ENCODE assay signal across 8 mouse cellular contexts in genomic region chr5:100079931-100080275, GRCm38 (mm10). TPM values are rescaled to one million over a fixed set of nuclear protein-coding genes. Genes with fewer than 3 reads are reported as not detected.
A peak's percentile ranks its signal among the peaks of the same experiment; 100 is the strongest.
DNase-seq lines count a peak whose midpoint lies in the region; ATAC-seq and TF ChIP-seq lines count a peak whose summit lies in the region.

No protein-coding gene starts in this region.

- H3K36me3 ChIP-seq in kidney, postnatal 0 days (ENCODE audit: insufficient read depth, low read length), result no peaks in the 10 kb centered on the region
- no peaks in the 10 kb centered on the region for H3K36me3 ChIP-seq in embryonic facial prominence, embryonic 15.5 days
- no peaks in the 10 kb centered on the region for H3K36me3 ChIP-seq in intestine, embryonic 16.5 days (ENCODE audit: control insufficient read depth, insufficient read depth, low read length)
- 0 out of 2 replicates have a peak, but pooled peaks cover 3% of the 10 kb centered on the region for H3K36me3 ChIP-seq in neural tube, embryonic 15.5 days

- H3K27me3 ChIP-seq in kidney, postnatal 0 days (ENCODE audit: insufficient read depth, low read length), result no peaks in the 10 kb centered on the region
- H3K27me3 ChIP-seq in embryonic facial prominence, embryonic 15.5 days, result no peaks in the 10 kb centered on the region; the same call in 1 of the 2 replicates
- H3K27me3 ChIP-seq in intestine, embryonic 16.5 days (replicated peaks; ENCODE audit: control insufficient read depth, insufficient read depth, low read length), result no peaks in the 10 kb centered on the region
- no peaks in the 10 kb centered on the region for H3K27me3 ChIP-seq in neural tube, embryonic 15.5 days (replicated peaks)

- H3K9me3 ChIP-seq in kidney, postnatal 0 days (replicated peaks; ENCODE audit: low read length), result no peaks in the 10 kb centered on the region
- H3K9me3 ChIP-seq in embryonic facial prominence, embryonic 15.5 days (replicated peaks), result no peaks in the 10 kb centered on the region
- no peaks in the 10 kb centered on the region for H3K9me3 ChIP-seq in intestine, embryonic 16.5 days (ENCODE audit: control insufficient read depth, low read length)
- H3K9me3 ChIP-seq in neural tube, embryonic 15.5 days (replicated peaks), result no peaks in the 10 kb centered on the region

- H3K4me1 ChIP-seq in kidney, postnatal 0 days (replicated peaks; ENCODE audit: insufficient read depth, low read length), result no peaks in the 10 kb centered on the region
- peaks cover 29% of the 10 kb centered on the region for H3K4me1 ChIP-seq in embryonic facial prominence, embryonic 15.5 days
- H3K4me1 ChIP-seq in intestine, embryonic 16.5 days (ENCODE audit: control insufficient read depth, insufficient read depth, low read length), result peaks cover 1% of the 10 kb centered on the region; the same call in 1 of the 2 replicates
- peaks cover 25% of the 10 kb centered on the region for H3K4me1 ChIP-seq in neural tube, embryonic 15.5 days

- H3K27ac ChIP-seq in kidney, postnatal 0 days, result no peak overlapping the region
- no peak overlapping the region for H3K27ac ChIP-seq in embryonic facial prominence, embryonic 15.5 days (replicated peaks)
- no peak overlapping the region for H3K27ac ChIP-seq in intestine, embryonic 16.5 days (ENCODE audit: low read length)
- no peak overlapping the region for H3K27ac ChIP-seq in neural tube, embryonic 15.5 days (replicated peaks)

- no peak overlapping the region for H3K4me3 ChIP-seq in kidney, postnatal 0 days (replicated peaks; ENCODE audit: low read depth, low read length)
- peak overlapping the region; percentile 38; the same call in 1 of the 2 replicates for H3K4me3 ChIP-seq in embryonic facial prominence, embryonic 15.5 days (replicated peaks)
- no peak overlapping the region for H3K4me3 ChIP-seq in intestine, embryonic 16.5 days (ENCODE audit: low read length)
- no peak overlapping the region for H3K4me3 ChIP-seq in neural tube, embryonic 15.5 days (replicated peaks)

- H3K4me2 ChIP-seq in kidney, postnatal 0 days (ENCODE audit: low read length), result peak overlapping the region; percentile 30
- H3K4me2 ChIP-seq in embryonic facial prominence, embryonic 15.5 days (replicated peaks), result peak overlapping the region; percentile 55; the same call in 1 of the 2 replicates
- peak overlapping the region; percentile 52 for H3K4me2 ChIP-seq in intestine, embryonic 16.5 days (ENCODE audit: low read depth, low read length)
- H3K4me2 ChIP-seq in neural tube, embryonic 15.5 days, result peak overlapping the region; percentile 46; the same call in 1 of the 2 replicates

- 59% methylated on average over 8 of the region's 8 CpGs for WGBS in kidney, postnatal 0 days
- 79% methylated on average over 8 of the region's 8 CpGs for WGBS in embryonic facial prominence, embryonic 15.5 days
- WGBS in intestine, embryonic 16.5 days, result 74% methylated on average over 8 of the region's 8 CpGs
- 63% methylated on average over 8 of the region's 8 CpGs for WGBS in neural tube, embryonic 15.5 days

- no peak overlapping the region for H3K9ac ChIP-seq in kidney, postnatal 0 days (ENCODE audit: low read depth, low read length)
- H3K9ac ChIP-seq in embryonic facial prominence, embryonic 15.5 days, result no peak overlapping the region
- no peak overlapping the region for H3K9ac ChIP-seq in intestine, embryonic 16.5 days (ENCODE audit: low read depth, low read length)
- H3K9ac ChIP-seq in neural tube, embryonic 15.5 days (replicated peaks), result no peak overlapping the region

- no peak for TF ChIP-seq CTCF in kidney, postnatal 0 days (IDR thresholded peaks at IDR 0.05; ENCODE audit: low read depth)

- no peak for DNase-seq in kidney, postnatal 0 days (ENCODE audit: low spot score)
- no peak for DNase-seq in kidney, adult 9 months
- no peak for DNase-seq in left cerebral cortex, postnatal 10 days (ENCODE audit: extremely low spot score in 1 of 2, low spot score in 2 of 2)
- no peak for DNase-seq in spleen, postnatal 10 days (ENCODE audit: low spot score in 2 of 2)
- no peak for DNase-seq in spleen, adult 18-20 months

- intact Hi-C loops in left cerebral cortex, postnatal 10 days (cut with DNase I), result loop anchor here (5.0 kb wide), 1 partner anchor 77 kb away; the partner anchor contains the start of gene Tmem150c

- no peak for ATAC-seq in kidney, postnatal 0 days (replicated peaks; ENCODE audit: low FRiP score, low read depth)
- ATAC-seq in embryonic facial prominence, embryonic 15.5 days (ENCODE audit: insufficient number of reproducible peaks, low FRiP score, low TSS enrichment, low read depth), result peak; percentile 13; the same call in 1 of the 2 replicates
- 0 out of 2 replicates have a peak, but pooled peaks have one; percentile 16 for ATAC-seq in intestine, embryonic 16.5 days
- 0 out of 2 replicates have a peak, but pooled peaks have one; percentile 12 for ATAC-seq in neural tube, embryonic 15.5 days (ENCODE audit: low FRiP score)

RNA-seq across cellular contexts. Expression of gene Enoph1, which starts 40.1 kb away (rescaled TPM):
- 31.5 and 36.1 TPM in 2 replicates for polyA plus RNA-seq in kidney, postnatal 0 days (2015; fragmentation: Nextera tagmentation; extraction: Ambion mirVana)
- polyA plus RNA-seq in embryonic facial prominence, embryonic 15.5 days (2015; fragmentation: Nextera tagmentation; extraction: Ambion mirVana), result 41.5 and 41.9 TPM in 2 replicates
- 49.2 and 53.7 TPM in 2 replicates for polyA plus RNA-seq in intestine, embryonic 16.5 days (2015; fragmentation: Nextera tagmentation; extraction: Ambion mirVana)
- 52.3 and 53.4 TPM in 2 replicates for polyA plus RNA-seq in neural tube, embryonic 15.5 days (2015; fragmentation: Nextera tagmentation; extraction: Ambion mirVana)
- 10 to 100 TPM; 56.2 TPM for total RNA-seq in left cerebral cortex, postnatal 10 days (2021)

RNA-seq across cellular contexts. Expression of gene Hnrnpdl, which starts 40.4 kb away (rescaled TPM):
- 118 and 121 TPM in 2 replicates for polyA plus RNA-seq in kidney, postnatal 0 days (2015; fragmentation: Nextera tagmentation; extraction: Ambion mirVana)
- polyA plus RNA-seq in embryonic facial prominence, embryonic 15.5 days (2015; fragmentation: Nextera tagmentation; extraction: Ambion mirVana), result 149 and 152 TPM in 2 replicates
- polyA plus RNA-seq in intestine, embryonic 16.5 days (2015; fragmentation: Nextera tagmentation; extraction: Ambion mirVana), result 90.9 and 102 TPM in 2 replicates
- polyA plus RNA-seq in neural tube, embryonic 15.5 days (2015; fragmentation: Nextera tagmentation; extraction: Ambion mirVana), result 172 and 181 TPM in 2 replicates
- total RNA-seq in left cerebral cortex, postnatal 10 days (2021), result 100 to 1,000 TPM; 198 to 200 TPM
